Mouse (Mus musculus) leukemia stem cell, adult 10-12 weeks (primary cell): Measurements from ENCODE around the gene Qk. TPM values are rescaled to one million over a fixed set of nuclear protein-coding genes. Genes with fewer than 3 reads are reported as not detected.

Source experiments
- polyA plus RNA-seq: library from polyadenylated mRNA; stranded (reverse); fragments of >175 nt; gene quantifications from 2 replicates; pipeline ENCODE4 v1.2.3, GENCODE M21; 2012; ENCODE audit warnings: low replicate concordance

Gene Qk
- polyA plus RNA-seq: 12.6 and 15.9 TPM in 2 replicates

DNA sequence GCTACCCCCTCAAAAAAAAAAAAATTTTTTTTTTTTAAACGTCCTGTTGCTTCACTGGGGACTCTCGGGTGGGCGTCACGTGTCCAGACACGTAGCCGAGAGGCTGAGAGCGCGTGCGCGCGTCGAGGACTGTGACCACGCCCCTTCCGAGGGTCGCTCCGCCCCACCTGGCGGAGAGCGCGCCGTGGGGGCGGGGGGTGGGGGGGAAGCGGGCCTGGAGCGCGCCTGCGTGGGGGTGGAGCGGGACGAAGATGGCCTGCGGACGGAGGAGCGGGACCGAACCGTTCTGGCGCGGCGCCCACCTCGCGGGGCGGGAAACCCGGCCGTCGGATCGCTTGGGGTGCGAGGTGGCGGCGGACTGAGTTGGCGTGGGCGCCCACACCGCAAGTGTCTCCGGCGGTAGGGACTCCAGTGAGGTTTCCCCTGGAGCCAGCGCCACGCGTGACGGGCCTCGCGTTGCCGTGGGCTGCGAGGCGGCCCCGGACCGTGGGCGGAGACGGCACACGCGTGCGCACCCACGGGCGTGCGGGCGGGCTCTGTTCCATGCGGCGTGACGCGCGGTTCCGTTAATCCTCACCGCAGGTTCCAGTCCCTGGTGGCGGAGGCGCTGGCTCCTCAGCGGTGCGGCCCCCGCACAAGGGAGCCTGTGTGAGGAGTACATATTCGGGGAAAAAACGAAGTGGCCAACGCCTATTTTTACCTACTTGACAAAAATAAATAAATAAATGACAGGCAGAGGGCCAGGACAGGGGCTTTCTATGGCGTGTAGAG lies at the start of gene Qk:
Qk (minus strand) TSS at position 170 of the 771 bp plus-strand sequence.

